Mouse (Mus musculus): ENCODE measurements around the gene Drg2. TPM values are rescaled to one million over a fixed set of nuclear protein-coding genes. Genes with fewer than 3 reads are reported as not detected.

Gene Drg2
- polyA plus RNA-seq, 1 experiment from 2014 or later = 100 TPM

Other genes with a start within 250 kb of the Drg2 start
- 52.1 and 56.7 TPM in 2 replicates for gene Srebf1, start 232.0 kb upstream of the Drg2 start, polyA plus RNA-seq (2015; fragmentation: Nextera tagmentation; extraction: Ambion mirVana)
- 29.7 and 35.3 TPM in 2 replicates for gene Tom1l2, start 101.7 kb upstream of the Drg2 start, polyA plus RNA-seq (2015; fragmentation: Nextera tagmentation; extraction: Ambion mirVana)
- gene Drc3, start 101.3 kb upstream of the Drg2 start, polyA plus RNA-seq (2015; fragmentation: Nextera tagmentation; extraction: Ambion mirVana) = 3.1 and 5.8 TPM in 2 replicates
- gene Gid4, start 37.4 kb upstream of the Drg2 start, polyA plus RNA-seq (2015; fragmentation: Nextera tagmentation; extraction: Ambion mirVana) = 23.4 and 24.0 TPM in 2 replicates
- gene Atpaf2, start 36.1 kb upstream of the Drg2 start, polyA plus RNA-seq (2015; fragmentation: Nextera tagmentation; extraction: Ambion mirVana) = 45.4 and 46.8 TPM in 2 replicates
- gene Myo15, start 14.7 kb downstream of the Drg2 start, polyA plus RNA-seq (2015; fragmentation: Nextera tagmentation; extraction: Ambion mirVana) = 0.03 TPM in 2 replicates
- 30.2 and 31.5 TPM in 2 replicates for gene Alkbh5, start 81.8 kb downstream of the Drg2 start, polyA plus RNA-seq (2015; fragmentation: Nextera tagmentation; extraction: Ambion mirVana)
- 97.5 and 110 TPM in 2 replicates for gene Llgl1, start 245.1 kb downstream of the Drg2 start, polyA plus RNA-seq (2015; fragmentation: Nextera tagmentation; extraction: Ambion mirVana)

Measured in forebrain, embryonic 13.5 days (tissue).